Mouse (Mus musculus) cerebellum, adult 18-20 months (tissue): Measurements from ENCODE around the gene Pcca.

Experiments used
- DNase-seq, 2 experiments: peaks; one replicate each; pipeline ENCODE4 v3.0.0; 2021

The Pcca gene

GRCm38 (mm10) chr14:122754311-122754710 lies 220.2 kb downstream of the Pcca start:
- no peak for DNase-seq

GRCm38 (mm10) chr14:122755559-122755958 lies 221.4 kb downstream of the Pcca start:
- no peak for DNase-seq

GRCm38 (mm10) chr14:122756671-122757070 lies 222.5 kb downstream of the Pcca start:
- no peak for DNase-seq

GRCm38 (mm10) chr14:122759890-122760289 lies 225.8 kb downstream of the Pcca start:
- no peak for DNase-seq

- no peak for DNase-seq
Observed at GRCm38 (mm10) chr14:122760803-122761202, 226.7 kb downstream of the Pcca start.

- DNase-seq = no peak
Observed at GRCm38 (mm10) chr14:122762603-122763002, 228.5 kb downstream of the Pcca start.

- no peak for DNase-seq
Observed at GRCm38 (mm10) chr14:122765951-122766350, 231.8 kb downstream of the Pcca start.

- DNase-seq = no peak
Observed at GRCm38 (mm10) chr14:122766448-122766847, 232.3 kb downstream of the Pcca start.

GRCm38 (mm10) chr14:122784701-122785100 lies 250.6 kb downstream of the Pcca start:
- DNase-seq = no peak

GRCm38 (mm10) chr14:122788199-122788598 lies 254.1 kb downstream of the Pcca start:
- DNase-seq = no peak

GRCm38 (mm10) chr14:122790111-122790510 lies 256.0 kb downstream of the Pcca start:
- no peak for DNase-seq

GRCm38 (mm10) chr14:122793368-122793767 lies 259.2 kb downstream of the Pcca start:
- DNase-seq = no peak

GRCm38 (mm10) chr14:122800296-122800695 lies 266.2 kb downstream of the Pcca start:
- no peak for DNase-seq

- DNase-seq = no peak
Observed at GRCm38 (mm10) chr14:122821002-122821401, 286.9 kb downstream of the Pcca start.

GRCm38 (mm10) chr14:122823791-122824190 lies 289.7 kb downstream of the Pcca start:
- DNase-seq = no peak

- DNase-seq = no peak
Observed at GRCm38 (mm10) chr14:122825464-122825863, 291.3 kb downstream of the Pcca start.

GRCm38 (mm10) chr14:122830433-122830832 lies 296.3 kb downstream of the Pcca start:
- no peak for DNase-seq

GRCm38 (mm10) chr14:122833666-122834065 lies 299.5 kb downstream of the Pcca start:
- DNase-seq = no peak

- DNase-seq = no peak
Observed at GRCm38 (mm10) chr14:122834753-122835152, 300.6 kb downstream of the Pcca start.

- DNase-seq = no peak
Observed at GRCm38 (mm10) chr14:122835487-122836190, 301.5 kb downstream of the Pcca start.

GRCm38 (mm10) chr14:122836221-122836620 lies 302.1 kb downstream of the Pcca start:
- no peak for DNase-seq

- peak; percentile 8 to 12 for DNase-seq
Observed at GRCm38 (mm10) chr14:122837018-122837417, 302.9 kb downstream of the Pcca start.

- no peak for DNase-seq
Observed at GRCm38 (mm10) chr14:122852506-122853057, 318.5 kb downstream of the Pcca start.

- no peak for DNase-seq
Observed at GRCm38 (mm10) chr14:122859792-122860191, 325.7 kb downstream of the Pcca start.

GRCm38 (mm10) chr14:122862623-122863022 lies 328.5 kb downstream of the Pcca start:
- peak; percentile 35 to 36 for DNase-seq
